Mouse (Mus musculus) liver, adult 10 weeks (tissue): ENCODE results near the gene Camta1. TPM values are rescaled to one million over a fixed set of nuclear protein-coding genes. Genes with fewer than 3 reads are reported as not detected.

Source experiments
- polyA plus RNA-seq: library from polyadenylated mRNA; stranded (reverse); fragments of 350-450 nt; fragmentation: Illumina TruSeq; extraction: RNeasy Lipid Tissue Mini Kit (QIAGEN cat#74804); gene quantifications from one replicate; pipeline ENCODE4 v1.2.3, GENCODE M21; 2014; ENCODE audit warnings: low read depth, low replicate concordance

Gene Camta1
- 26.9 TPM for polyA plus RNA-seq

GRCm38 (mm10) chr4:151861806-151862739 lies at the start of gene Camta1:
Gene Camta1 (minus strand): TSS chr4:151861876.

GRCm38 (mm10) chr4:151089270-151089669 lies 772.4 kb downstream of the Camta1 start, which contains the start of gene Gm13090:
Gene Gm13090 (plus strand): TSS chr4:151089570.

GRCm38 (mm10) chr4:151057347-151058321 lies 804.0 kb downstream of the Camta1 start, which contains the start of gene Vamp3:
Gene Vamp3 (minus strand): TSS chr4:151057963.

DNA sequence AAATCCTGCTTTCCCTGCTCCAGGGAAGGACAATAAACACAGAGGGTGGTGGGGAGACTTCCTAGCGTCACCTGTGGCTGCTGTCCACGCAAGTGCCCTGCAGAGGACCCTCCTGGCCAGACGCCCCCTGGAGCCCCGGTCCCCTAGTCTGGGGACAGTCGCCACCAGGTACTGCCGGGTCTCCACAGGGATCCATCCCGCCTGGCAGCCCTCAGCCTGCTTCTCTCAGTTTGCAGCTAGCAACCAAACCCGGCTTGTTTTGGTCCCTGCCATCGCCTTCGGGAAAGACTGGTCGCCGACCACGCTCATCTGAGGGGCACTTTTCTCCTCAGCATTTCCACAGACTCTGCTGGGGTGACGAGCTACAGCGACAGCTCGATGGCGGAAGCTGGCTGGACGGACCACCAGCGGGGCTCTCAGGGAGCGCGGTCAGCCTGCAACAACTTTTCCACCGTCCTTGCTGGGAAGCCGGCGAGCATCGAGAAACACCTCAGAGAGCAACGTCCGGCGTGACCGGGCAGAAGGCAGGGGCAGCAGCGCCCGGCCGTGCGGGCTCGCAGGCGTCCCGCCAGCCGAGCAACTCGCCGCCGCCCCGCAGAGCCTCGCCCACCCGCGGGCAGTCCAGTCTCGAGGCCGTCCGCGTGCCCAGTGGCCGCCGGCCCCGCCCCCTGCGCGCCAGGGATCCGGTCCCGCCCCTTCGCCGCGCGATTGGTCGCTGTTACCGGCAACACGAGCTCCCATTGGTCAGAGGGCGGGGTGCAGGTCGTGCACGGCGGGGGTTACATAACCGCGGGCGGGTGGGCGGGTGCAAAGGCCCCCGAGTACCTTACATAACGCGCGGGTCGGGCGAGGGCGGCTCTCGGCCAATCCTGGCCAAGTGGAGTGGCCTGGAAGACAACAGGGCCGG lies 817.4 kb downstream of the Camta1 start, which contains the start of gene Per3:
Gene Per3 (minus strand): TSS at position 629 of the 907 bp plus-strand sequence.

DNA sequence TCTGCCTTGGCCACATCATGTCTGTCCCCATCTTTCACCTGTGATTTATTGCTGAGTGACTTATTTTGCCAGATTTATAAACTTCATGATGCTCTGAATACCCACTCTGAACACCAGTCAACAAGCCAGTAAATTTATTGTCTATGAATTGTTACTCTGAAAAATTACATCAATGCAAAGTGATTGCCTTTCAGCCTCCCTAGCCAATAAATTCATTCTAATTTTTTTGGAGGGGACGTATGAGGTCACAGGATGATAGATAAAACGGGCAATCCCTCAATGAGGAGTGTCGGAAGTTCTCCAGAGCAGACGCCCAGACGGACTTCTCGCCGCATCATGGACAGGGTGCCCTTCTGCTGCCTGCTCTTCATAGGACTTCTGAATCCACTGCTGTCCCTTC lies 864.9 kb downstream of the Camta1 start, which contains the start of gene Uts2:
Gene Uts2 (plus strand): TSS at position 301 of the 400 bp plus-strand sequence.

DNA sequence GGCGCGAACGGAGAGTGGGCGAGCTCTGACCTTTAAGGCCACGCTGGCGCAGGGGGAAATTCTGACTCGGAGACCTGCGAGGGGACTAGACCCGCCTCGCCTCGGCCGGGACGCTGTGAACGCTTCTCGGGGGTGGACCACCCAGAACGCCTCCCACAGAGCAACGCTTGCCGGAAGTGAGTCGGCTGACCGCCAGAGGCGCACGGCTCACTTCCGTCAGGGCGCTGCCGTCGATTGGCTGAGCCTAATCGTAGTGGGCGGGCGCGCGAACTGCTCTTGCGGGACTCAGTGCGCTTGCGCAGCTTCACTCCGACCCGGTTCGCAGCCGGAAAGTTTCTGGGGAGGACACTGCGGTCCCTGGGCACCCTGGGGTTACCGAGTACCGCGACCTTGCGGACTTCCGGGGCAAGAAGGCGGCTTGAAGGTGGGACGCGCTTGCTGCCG lies 947.4 kb downstream of the Camta1 start, which contains the start of the genes Park7 and Tnfrsf9:
Gene Park7 (minus strand): TSS at position 148 of the 444 bp plus-strand sequence.
Gene Tnfrsf9 (plus strand): TSS at position 273 of the 444 bp plus-strand sequence.

Other genes with a start within 250 kb of the Camta1 start
- gene Dnajc11, start 71.8 kb upstream of the Camta1 start, polyA plus RNA-seq: 24.7 TPM
- not detected for gene Thap3, start 127.1 kb upstream of the Camta1 start, polyA plus RNA-seq
- gene Phf13, start 134.4 kb upstream of the Camta1 start, polyA plus RNA-seq: 3.0 TPM
- 3.1 TPM for gene Klhl21, start 146.9 kb upstream of the Camta1 start, polyA plus RNA-seq
- 2.8 TPM for gene Zbtb48, start 165.8 kb upstream of the Camta1 start, polyA plus RNA-seq
- gene Tas1r1, start 176.7 kb upstream of the Camta1 start, polyA plus RNA-seq: not detected
- gene Nol9, start 177.4 kb upstream of the Camta1 start, polyA plus RNA-seq: 5.8 TPM
- gene Plekhg5, start 210.6 kb upstream of the Camta1 start, polyA plus RNA-seq: 0.13 TPM